Mouse (Mus musculus) left cerebral cortex, postnatal 4 days (tissue): ENCODE measurements at regions not wholly inside any gene's neighbourhood (a gene's known extent, or its start where the extent isn't known, plus 50 kb on each side); places are given as distances from the start of the nearest gene placed in this dataset.

Source experiments
- DNase-seq: peaks from one replicate; pipeline ENCODE4 v3.0.0-alpha.2; 2022
- intact Hi-C: fragments of 180-260 bp; cut with DNase I; formaldehyde crosslinking; loops from one replicate; pipeline ENCODE4 v1.15.1; 2025

GRCm38 (mm10) chr4:21616116-21616515, 69.6 kb downstream of the Prdm13 start:
- DNase-seq: no peak
- intact Hi-C loops: no loop called here

- intact Hi-C loops: no loop called here
- DNase-seq: no peak
Measured at GRCm38 (mm10) chr4:21614429-21614828, 71.3 kb downstream of the Prdm13 start.

GRCm38 (mm10) chr4:21611531-21612282, 74.1 kb downstream of the Prdm13 start:
- intact Hi-C loops: no loop called here
- no peak for DNase-seq

GRCm38 (mm10) chr4:21598024-21598423, 87.7 kb downstream of the Prdm13 start:
- no peak for DNase-seq
- intact Hi-C loops: no loop called here

GRCm38 (mm10) chr4:21547771-21548170, 138.0 kb downstream of the Prdm13 start:
- intact Hi-C loops: no loop called here
- peak; percentile 86 for DNase-seq

GRCm38 (mm10) chr4:21539583-21539982, 146.2 kb downstream of the Prdm13 start:
- intact Hi-C loops: loop anchor here (10.0 kb wide), 2 partner anchors 145 to 265 kb away; partner anchors contain the start of gene Prdm13
- no peak for DNase-seq

- intact Hi-C loops: loop anchor here (10.0 kb wide), 2 partner anchors 149 to 269 kb away; partner anchors contain the start of gene Prdm13
- DNase-seq: no peak
Measured at GRCm38 (mm10) chr4:21535973-21536372, 149.8 kb downstream of the Prdm13 start.

GRCm38 (mm10) chr4:21532186-21532585, 153.6 kb downstream of the Prdm13 start:
- no peak for DNase-seq
- intact Hi-C loops: loop anchor here (10.0 kb wide), 2 partner anchors 153 to 273 kb away; partner anchors contain the start of gene Prdm13
